ENCODE assay signal across 23 mouse cellular contexts in the genomic region with DNA sequence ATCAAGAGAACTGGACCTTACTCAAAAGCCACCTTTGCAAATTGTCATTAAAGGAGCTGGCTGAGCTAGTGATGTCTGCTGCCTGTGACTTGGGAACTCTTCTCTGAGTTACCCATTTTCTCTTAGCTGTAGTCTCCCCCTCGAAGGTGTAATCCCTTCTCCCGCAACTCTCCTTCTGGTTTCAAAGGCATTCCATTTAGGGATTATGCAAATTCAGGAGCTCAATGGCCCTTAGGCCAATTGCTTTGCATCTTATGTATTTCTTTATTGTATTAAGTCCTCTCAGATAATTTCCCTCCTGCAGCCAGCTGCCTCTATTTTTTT. TPM values are rescaled to one million over a fixed set of nuclear protein-coding genes. Genes with fewer than 3 reads are reported as not detected.
DNase-seq lines count a peak whose midpoint lies in the region; ATAC-seq lines count a peak whose summit lies in the region.
"Had no signal": no experiment of that assay in that cellular context is flagged by ENCODE, and none has a peak within 500 bp of the region (broad histone marks: within the 10 kb centered on the region; RNA-seq: fewer than 3 reads in every experiment).

No protein-coding gene starts in this region.

- H3K4me2 ChIP-seq in embryonic facial prominence, embryonic 11.5 days (ENCODE audit: low read depth, low read length) = no peak overlapping the region
- H3K4me2 ChIP-seq in hindbrain, embryonic 16.5 days (ENCODE audit: low read length) = no peak overlapping the region
- no peak overlapping the region for H3K4me2 ChIP-seq in hindbrain, embryonic 14.5 days (replicated peaks)
- peak overlapping the region; percentile 17 for H3K4me2 ChIP-seq in forebrain, embryonic 12.5 days
- H3K4me2 ChIP-seq in midbrain, embryonic 13.5 days (replicated peaks) = peak overlapping the region; percentile 30; the same call in 1 of the 2 replicates
- H3K4me2 ChIP-seq: heart, embryonic 15.5 days; hindbrain, embryonic 12.5 days; limb, embryonic 13.5 days; liver, embryonic 13.5 days; lung, embryonic 14.5 days had no signal

- DNase-seq in embryonic facial prominence, embryonic 11.5 days (ENCODE audit: low spot score) = peak; percentile 3
- DNase-seq in embryonic facial prominence, embryonic 10.5 days (ENCODE audit: low spot score) = no peak
- DNase-seq in hindbrain, embryonic 14.5 days (ENCODE audit: low spot score) = no peak
- DNase-seq in MN1 (ENCODE audit: low spot score) = no peak
- DNase-seq in kidney, postnatal 4 days = no peak
- DNase-seq: adrenal gland, postnatal 14 days; cerebellum, adult 11-12 months; cerebellum, postnatal 14 days; heart, adult 11 months; kidney, adult 11 months; layer of hippocampus, postnatal 36 days; liver, embryonic 13.5 days; lung, embryonic 14.5 days; lung, postnatal 36 days; spleen, adult 18-20 months; thymus, postnatal 25 days had no signal

- no peak overlapping the region for H3K27ac ChIP-seq in embryonic facial prominence, embryonic 11.5 days (replicated peaks; ENCODE audit: low read depth, low read length)
- no peak overlapping the region for H3K27ac ChIP-seq in embryonic facial prominence, embryonic 10.5 days (replicated peaks)
- H3K27ac ChIP-seq in hindbrain, embryonic 16.5 days (ENCODE audit: low read depth, low read length) = no peak overlapping the region
- no peak overlapping the region for H3K27ac ChIP-seq in hindbrain, embryonic 14.5 days
- no peak overlapping the region for H3K27ac ChIP-seq in forebrain, embryonic 12.5 days
- H3K27ac ChIP-seq in midbrain, embryonic 13.5 days = no peak overlapping the region
- H3K27ac ChIP-seq: heart, embryonic 15.5 days; hindbrain, embryonic 12.5 days; limb, embryonic 13.5 days; liver, embryonic 13.5 days had no signal

- H3K27me3 ChIP-seq in embryonic facial prominence, embryonic 11.5 days (ENCODE audit: control insufficient read depth, insufficient read depth, low read length) = no peaks in the 10 kb centered on the region
- 0 out of 2 replicates have a peak, but pooled peaks cover 6% of the 10 kb centered on the region for H3K27me3 ChIP-seq in embryonic facial prominence, embryonic 10.5 days (replicated peaks; ENCODE audit: low read depth, poor library complexity, severe bottlenecking)
- no peaks in the 10 kb centered on the region for H3K27me3 ChIP-seq in hindbrain, embryonic 16.5 days (replicated peaks; ENCODE audit: control insufficient read depth, insufficient read depth, low read length)
- no peaks in the 10 kb centered on the region for H3K27me3 ChIP-seq in hindbrain, embryonic 14.5 days (ENCODE audit: control insufficient read depth, insufficient read depth, low read length)
- no peaks in the 10 kb centered on the region for H3K27me3 ChIP-seq in forebrain, embryonic 12.5 days
- H3K27me3 ChIP-seq in midbrain, embryonic 13.5 days = 0 out of 2 replicates have a peak, but pooled peaks cover 3% of the 10 kb centered on the region
- H3K27me3 ChIP-seq: heart, embryonic 15.5 days; hindbrain, embryonic 12.5 days; liver, embryonic 13.5 days had no signal

- no peaks in the 10 kb centered on the region for H3K36me3 ChIP-seq in embryonic facial prominence, embryonic 11.5 days (replicated peaks; ENCODE audit: control insufficient read depth, insufficient read depth, low read depth, low read length)
- H3K36me3 ChIP-seq in embryonic facial prominence, embryonic 10.5 days (replicated peaks) = no peaks in the 10 kb centered on the region
- no peaks in the 10 kb centered on the region for H3K36me3 ChIP-seq in hindbrain, embryonic 16.5 days (ENCODE audit: control insufficient read depth, insufficient read depth, low read length)
- no peaks in the 10 kb centered on the region for H3K36me3 ChIP-seq in hindbrain, embryonic 14.5 days (replicated peaks; ENCODE audit: control insufficient read depth, insufficient read depth)
- H3K36me3 ChIP-seq in forebrain, embryonic 12.5 days (replicated peaks) = no peaks in the 10 kb centered on the region
- no peaks in the 10 kb centered on the region for H3K36me3 ChIP-seq in midbrain, embryonic 13.5 days
- H3K36me3 ChIP-seq: heart, embryonic 15.5 days; hindbrain, embryonic 12.5 days; limb, embryonic 13.5 days; liver, embryonic 13.5 days had no signal

- H3K4me1 ChIP-seq in embryonic facial prominence, embryonic 11.5 days (ENCODE audit: control insufficient read depth, insufficient read depth, low read length) = no peaks in the 10 kb centered on the region
- H3K4me1 ChIP-seq in embryonic facial prominence, embryonic 10.5 days = peaks cover 5% of the 10 kb centered on the region; the same call in 1 of the 2 replicates
- H3K4me1 ChIP-seq in hindbrain, embryonic 16.5 days (ENCODE audit: control insufficient read depth, insufficient read depth, low read depth, low read length) = no peaks in the 10 kb centered on the region
- no peaks in the 10 kb centered on the region for H3K4me1 ChIP-seq in hindbrain, embryonic 14.5 days (replicated peaks; ENCODE audit: control insufficient read depth, insufficient read depth, low read length)
- peaks cover 21% of the 10 kb centered on the region for H3K4me1 ChIP-seq in forebrain, embryonic 12.5 days
- H3K4me1 ChIP-seq in midbrain, embryonic 13.5 days (replicated peaks) = peaks cover 17% of the 10 kb centered on the region
- H3K4me1 ChIP-seq: hindbrain, embryonic 12.5 days; liver, embryonic 13.5 days had no signal

- no peak overlapping the region for H3K9ac ChIP-seq in embryonic facial prominence, embryonic 11.5 days (replicated peaks; ENCODE audit: low read length)
- H3K9ac ChIP-seq in hindbrain, embryonic 16.5 days (ENCODE audit: low read depth, low read length) = no peak overlapping the region
- no peak overlapping the region for H3K9ac ChIP-seq in hindbrain, embryonic 14.5 days
- H3K9ac ChIP-seq in forebrain, embryonic 12.5 days = no peak overlapping the region
- H3K9ac ChIP-seq in midbrain, embryonic 13.5 days (replicated peaks) = no peak overlapping the region
- H3K9ac ChIP-seq: heart, embryonic 15.5 days; hindbrain, embryonic 12.5 days; limb, embryonic 13.5 days; liver, embryonic 13.5 days; lung, embryonic 14.5 days had no signal

- no peak overlapping the region for H3K4me3 ChIP-seq in embryonic facial prominence, embryonic 11.5 days (ENCODE audit: low read depth, low read length)
- no peak overlapping the region for H3K4me3 ChIP-seq in embryonic facial prominence, embryonic 10.5 days
- H3K4me3 ChIP-seq in hindbrain, embryonic 16.5 days (ENCODE audit: low read length) = no peak overlapping the region
- H3K4me3 ChIP-seq in hindbrain, embryonic 14.5 days (replicated peaks; ENCODE audit: low read length) = no peak overlapping the region
- H3K4me3 ChIP-seq in forebrain, embryonic 12.5 days (replicated peaks) = no peak overlapping the region
- H3K4me3 ChIP-seq in midbrain, embryonic 13.5 days (replicated peaks) = no peak overlapping the region
- H3K4me3 ChIP-seq: heart, embryonic 15.5 days; hindbrain, embryonic 12.5 days; limb, embryonic 13.5 days; liver, embryonic 13.5 days had no signal

- no peaks in the 10 kb centered on the region for H3K9me3 ChIP-seq in embryonic facial prominence, embryonic 11.5 days (replicated peaks; ENCODE audit: control insufficient read depth, low read length)
- no peaks in the 10 kb centered on the region for H3K9me3 ChIP-seq in embryonic facial prominence, embryonic 10.5 days
- H3K9me3 ChIP-seq in hindbrain, embryonic 16.5 days (ENCODE audit: control insufficient read depth, low read length) = no peaks in the 10 kb centered on the region
- H3K9me3 ChIP-seq in hindbrain, embryonic 14.5 days (ENCODE audit: control insufficient read depth, low read length) = no peaks in the 10 kb centered on the region
- H3K9me3 ChIP-seq in forebrain, embryonic 12.5 days = no peaks in the 10 kb centered on the region
- H3K9me3 ChIP-seq in midbrain, embryonic 13.5 days = no peaks in the 10 kb centered on the region
- H3K9me3 ChIP-seq: heart, embryonic 15.5 days; hindbrain, embryonic 12.5 days; limb, embryonic 13.5 days; liver, embryonic 13.5 days had no signal

- ATAC-seq in embryonic facial prominence, embryonic 11.5 days (replicated peaks; ENCODE audit: insufficient number of reproducible peaks, low FRiP score, low TSS enrichment, low read depth) = no peak
- 0 out of 2 replicates have a peak, but pooled peaks have one; percentile 24 for ATAC-seq in hindbrain, embryonic 16.5 days
- ATAC-seq in hindbrain, embryonic 14.5 days (ENCODE audit: low FRiP score) = no peak
- ATAC-seq in forebrain, embryonic 12.5 days (ENCODE audit: low FRiP score) = peak; percentile 57; the same call in 1 of the 2 replicates
- ATAC-seq in midbrain, embryonic 13.5 days = peak; percentile 62; the same call in 1 of the 2 replicates
- ATAC-seq: CD4-positive, CD25-positive, alpha-beta regulatory T cell, adult 4 months had no signal

- 36% methylated on average over 2 of the region's 2 CpGs for WGBS in embryonic facial prominence, embryonic 11.5 days
- 40% methylated on average over 2 of the region's 2 CpGs for WGBS in embryonic facial prominence, embryonic 10.5 days
- WGBS in hindbrain, embryonic 16.5 days = 20% methylated on average over 2 of the region's 2 CpGs
- WGBS in hindbrain, embryonic 14.5 days = 23% methylated on average over 2 of the region's 2 CpGs
- 3% methylated on average over 2 of the region's 2 CpGs for WGBS in forebrain, embryonic 12.5 days
- WGBS in midbrain, embryonic 13.5 days = 5% methylated on average over 2 of the region's 2 CpGs

RNA-seq across cellular contexts. Expression of gene Elmo1, which starts 41.6 kb away (rescaled TPM):
- 8.8 and 8.9 TPM in 2 replicates for polyA plus RNA-seq in embryonic facial prominence, embryonic 11.5 days (2014; fragmentation: Nextera tagmentation; extraction: Ambion mirVana)
- polyA plus RNA-seq in embryonic facial prominence, embryonic 10.5 days (2016; fragmentation: Nextera tagmentation; extraction: Ambion mirVana) = 9.0 and 9.8 TPM in 2 replicates
- polyA plus RNA-seq in hindbrain, embryonic 16.5 days (2015; fragmentation: Nextera tagmentation; extraction: Ambion mirVana) = 48.6 and 49.6 TPM in 2 replicates
- 41.9 and 50.6 TPM in 2 replicates for polyA plus RNA-seq in hindbrain, embryonic 14.5 days (2014; fragmentation: Nextera tagmentation; extraction: Ambion mirVana)
- 17.8 and 22.8 TPM in 2 replicates for polyA plus RNA-seq in forebrain, embryonic 12.5 days (2016; fragmentation: Nextera tagmentation; extraction: Ambion mirVana)
- polyA plus RNA-seq in midbrain, embryonic 13.5 days (2015; fragmentation: Nextera tagmentation; extraction: Ambion mirVana) = 36.5 and 40.0 TPM in 2 replicates

Comparison
In these comparisons a context has a peak if more than half of its experiments do, and no peak if none do; other contexts are left out.
1. ATAC-seq: peak in hindbrain, embryonic 16.5 days (single experiment), forebrain, embryonic 12.5 days (single experiment) and midbrain, embryonic 13.5 days (single experiment); none in embryonic facial prominence, embryonic 11.5 days (single experiment) and hindbrain, embryonic 14.5 days (single experiment).
2. H3K4me2 ChIP-seq: peak in forebrain, embryonic 12.5 days (single experiment) and midbrain, embryonic 13.5 days (single experiment); none in embryonic facial prominence, embryonic 11.5 days (single experiment), hindbrain, embryonic 16.5 days (single experiment) and hindbrain, embryonic 14.5 days (single experiment).